38 mouse cellular contexts compared by ENCODE assay signal in the genomic region with DNA sequence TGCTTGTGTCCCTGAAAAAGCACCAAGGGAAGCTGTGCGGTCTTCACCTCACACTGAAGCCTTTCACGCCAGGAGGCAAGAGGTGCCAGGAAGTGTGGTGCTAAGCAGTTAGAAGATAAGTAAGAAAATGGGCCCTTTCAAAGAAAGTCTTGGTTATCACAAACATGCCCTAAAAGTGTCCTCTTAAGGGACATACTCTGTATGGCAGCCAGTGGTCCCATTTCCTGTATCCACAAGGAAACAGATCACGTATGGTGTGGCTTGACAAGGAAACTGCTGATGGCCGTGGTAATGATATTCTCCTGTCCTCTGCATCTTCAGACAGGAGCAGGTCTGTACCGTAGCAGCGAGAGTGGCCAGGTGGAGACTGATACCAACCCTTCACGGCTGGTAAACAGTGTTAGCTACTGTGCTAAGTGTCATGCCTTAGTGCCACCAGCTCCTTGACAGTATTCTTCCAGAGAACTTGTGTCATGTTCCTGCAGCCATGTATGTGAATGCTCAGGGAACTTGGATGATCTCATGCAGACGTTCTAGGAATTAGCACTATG. TPM values are rescaled to one million over a fixed set of nuclear protein-coding genes. Genes with fewer than 3 reads are reported as not detected.
DNase-seq lines count a peak whose midpoint lies in the region; ATAC-seq and TF ChIP-seq lines count a peak whose summit lies in the region.
"Had no signal": no experiment of that assay in that cellular context is flagged by ENCODE, and none has a peak within 500 bp of the region (broad histone marks: within the 10 kb centered on the region; RNA-seq: fewer than 3 reads in every experiment).

No protein-coding gene starts in this region.

- no peak overlapping the region for H3K4me3 ChIP-seq in MEL (ENCODE audit: control insufficient read depth in 1 of 2, insufficient read depth in 1 of 2, low read depth in 2 of 2, low read length in 2 of 2)
- H3K4me3 ChIP-seq in liver, embryonic 11.5 days (ENCODE audit: low read depth, low read length), result no peak overlapping the region
- no peak overlapping the region for H3K4me3 ChIP-seq in liver, postnatal 0 days (ENCODE audit: low read depth, low read length)
- no peak overlapping the region for H3K4me3 ChIP-seq in gastrocnemius, adult 2 months
- H3K4me3 ChIP-seq: embryonic facial prominence, embryonic 13.5 days; forebrain, embryonic 10.5 days; forebrain, embryonic 15.5 days; heart, embryonic 12.5 days; left cerebral cortex, adult 2 months; limb, embryonic 10.5 days; limb, embryonic 15.5 days; lung, embryonic 15.5 days; midbrain, embryonic 10.5 days; myocyte; neural tube, embryonic 12.5 days had no signal

- peaks cover 0 to 5% of the 10 kb centered on the region in 2 experiments; a peak in 2 of 4 replicates for H3K4me1 ChIP-seq in MEL (ENCODE audit: control insufficient read depth in 1 of 2, insufficient read depth in 2 of 2, low read length in 2 of 2)
- H3K4me1 ChIP-seq in liver, embryonic 11.5 days (replicated peaks; ENCODE audit: control insufficient read depth, insufficient read depth, low read length), result peaks cover 15% of the 10 kb centered on the region
- peaks cover 29% of the 10 kb centered on the region for H3K4me1 ChIP-seq in liver, postnatal 0 days (ENCODE audit: insufficient read depth)

- TF ChIP-seq POLR2A in MEL (IDR thresholded peaks at IDR 0.05; ENCODE audit: control insufficient read depth in 1 of 2, insufficient read depth in 1 of 2, low read depth in 1 of 2, low read length in 2 of 2, poor library complexity in 1 of 2), result no peak

- peak; percentile 55 for ATAC-seq in liver, embryonic 11.5 days (replicated peaks; ENCODE audit: low FRiP score)
- no peak for ATAC-seq in liver, postnatal 0 days
- ATAC-seq: forebrain, embryonic 15.5 days; inflammation-experienced regulatory T-cells, adult 6 months; midbrain, embryonic 16.5 days; Patski had no signal

- DNase-seq in heart, adult 11 months, result peak; percentile 80
- DNase-seq in heart, adult 8-10 months (ENCODE audit: low spot score), result no peak
- no peak for DNase-seq in MEL (ENCODE audit: low read depth, low spot score)
- no peak for DNase-seq in liver, embryonic 11.5 days (ENCODE audit: low spot score)
- DNase-seq in liver, postnatal 0 days, result no peak
- no peak for DNase-seq in gastrocnemius, adult 8-10 months (ENCODE audit: low spot score in 2 of 2)
- DNase-seq in gastrocnemius, adult 2 months, result no peak
- DNase-seq in left cerebral cortex, postnatal 25 days (ENCODE audit: low spot score in 2 of 2), result no peak
- DNase-seq: adrenal gland, postnatal 25 days; cerebellum, adult 11-12 months; cerebellum, adult 9-11 months; gastrocnemius, postnatal 10 days; heart, postnatal 10 days; kidney, adult 11 months; kidney, postnatal 25 days; lung, postnatal 36 days; right cerebral cortex, postnatal 4 days had no signal

- H3K9ac ChIP-seq in MEL (ENCODE audit: control insufficient read depth, low read depth, low read length, poor library complexity, severe bottlenecking), result no peak overlapping the region
- H3K9ac ChIP-seq in liver, embryonic 11.5 days (ENCODE audit: low read depth, low read length), result 0 out of 2 replicates have a peak overlapping the region, but pooled peaks have one; percentile 5
- no peak overlapping the region for H3K9ac ChIP-seq in liver, postnatal 0 days (replicated peaks)
- H3K9ac ChIP-seq: embryonic facial prominence, embryonic 13.5 days; forebrain, embryonic 15.5 days; heart, embryonic 12.5 days; hindbrain, embryonic 14.5 days; limb, embryonic 15.5 days; lung, embryonic 15.5 days; neural tube, embryonic 12.5 days had no signal

- peaks cover 20% of the 10 kb centered on the region for H3K79me2 ChIP-seq in MEL (ENCODE audit: control insufficient read depth, insufficient read depth, low read length, poor library complexity)

- no peaks in the 10 kb centered on the region for H3K27me3 ChIP-seq in MEL (ENCODE audit: control insufficient read depth in 1 of 2, insufficient read depth in 2 of 2, low read length in 2 of 2)
- H3K27me3 ChIP-seq in liver, embryonic 11.5 days (replicated peaks; ENCODE audit: control insufficient read depth, insufficient read depth, low read length), result no peaks in the 10 kb centered on the region
- no peaks in the 10 kb centered on the region for H3K27me3 ChIP-seq in liver, postnatal 0 days (ENCODE audit: insufficient read depth, low read length)
- H3K27me3 ChIP-seq: CH12.LX; embryonic facial prominence, embryonic 13.5 days; forebrain, embryonic 15.5 days; heart, embryonic 12.5 days; limb, embryonic 15.5 days; lung, embryonic 15.5 days; neural tube, embryonic 12.5 days; Patski had no signal

- H3K4me2 ChIP-seq in liver, embryonic 11.5 days, result no peak overlapping the region; the same call in 1 of the 2 replicates
- no peak overlapping the region for H3K4me2 ChIP-seq in liver, postnatal 0 days (ENCODE audit: low read depth, low read length)
- H3K4me2 ChIP-seq: embryonic facial prominence, embryonic 13.5 days; forebrain, embryonic 15.5 days; heart, embryonic 12.5 days; hindbrain, embryonic 14.5 days; limb, embryonic 15.5 days; lung, embryonic 15.5 days; neural tube, embryonic 12.5 days had no signal

- no peak for TF ChIP-seq RAD21 in MEL (IDR thresholded peaks at IDR 0.05; ENCODE audit: low read depth, low read length)

- TF ChIP-seq CTCF in MEL (IDR thresholded peaks at IDR 0.05 in 2 of 3, conservative IDR thresholded peaks at IDR 0.05 in 1 of 3; ENCODE audit: control insufficient read depth in 1 of 3, insufficient read depth in 1 of 3, low read depth in 2 of 3, low read length in 3 of 3, poor library complexity in 1 of 3, severe bottlenecking in 1 of 3), result no peak
- no peak for TF ChIP-seq CTCF in liver, postnatal 0 days (IDR thresholded peaks at IDR 0.05; ENCODE audit: low read depth)
- TF ChIP-seq CTCF in gastrocnemius, adult 2 months (IDR thresholded peaks at IDR 0.05), result no peak

- TF ChIP-seq EP300 in MEL (IDR thresholded peaks at IDR 0.05; ENCODE audit: low read depth in 1 of 2, low read length in 2 of 2), result peak in 1 of 2 experiments; percentile 46; a peak in 2 of 4 replicates
- TF ChIP-seq EP300 in liver, postnatal 0 days (IDR thresholded peaks at IDR 0.05; ENCODE audit: low read depth), result no peak

- H3K36me3 ChIP-seq in MEL (ENCODE audit: control insufficient read depth in 1 of 2, insufficient read depth in 2 of 2, low read length in 2 of 2), result peaks cover 7 to 18% of the 10 kb centered on the region in 2 experiments
- H3K36me3 ChIP-seq in liver, embryonic 11.5 days (ENCODE audit: control insufficient read depth, insufficient read depth, low read length), result peaks cover 8% of the 10 kb centered on the region; the same call in 1 of the 2 replicates
- H3K36me3 ChIP-seq in liver, postnatal 0 days (replicated peaks; ENCODE audit: insufficient read depth, low read length), result peaks cover 19% of the 10 kb centered on the region

- H3K9me3 ChIP-seq in MEL (replicated peaks; ENCODE audit: insufficient read depth, low read length), result no peaks in the 10 kb centered on the region
- H3K9me3 ChIP-seq in liver, embryonic 11.5 days (ENCODE audit: control insufficient read depth, low read length), result no peaks in the 10 kb centered on the region
- no peaks in the 10 kb centered on the region for H3K9me3 ChIP-seq in liver, postnatal 0 days (ENCODE audit: low read length)
- H3K9me3 ChIP-seq: embryonic facial prominence, embryonic 13.5 days; forebrain, embryonic 10.5 days; forebrain, embryonic 15.5 days; heart, embryonic 12.5 days; limb, embryonic 10.5 days; limb, embryonic 15.5 days; lung, embryonic 15.5 days; midbrain, embryonic 10.5 days; neural tube, embryonic 12.5 days had no signal

- WGBS in liver, embryonic 11.5 days, result 53% methylated on average over 8 of the region's 8 CpGs
- WGBS in liver, postnatal 0 days (ENCODE audit: insufficient replicate concordance), result 50% methylated on average over 8 of the region's 8 CpGs

- intact Hi-C loops in gastrocnemius, adult 2 months (cut with DNase I), result no loop called here
- intact Hi-C loops in left cerebral cortex, postnatal 25 days (cut with DNase I), result loop anchor here (5.0 to 10.0 kb wide), 2 partner anchors 385 to 492 kb away; partner anchors contain the start of gene Rnf111

- H3K27ac ChIP-seq in MEL (ENCODE audit: control insufficient read depth, low read depth, low read length), result no peak overlapping the region; the same call in 1 of the 2 replicates
- peak overlapping the region; percentile 79 for H3K27ac ChIP-seq in liver, embryonic 11.5 days (ENCODE audit: low read depth, low read length)
- H3K27ac ChIP-seq in liver, postnatal 0 days (ENCODE audit: low read depth), result peak overlapping the region; percentile 99
- no peak overlapping the region for H3K27ac ChIP-seq in gastrocnemius, adult 2 months
- H3K27ac ChIP-seq: embryonic facial prominence, embryonic 13.5 days; forebrain, embryonic 10.5 days; forebrain, embryonic 15.5 days; hindbrain, embryonic 14.5 days; left cerebral cortex, adult 2 months; limb, embryonic 10.5 days; limb, embryonic 15.5 days; lung, embryonic 15.5 days; midbrain, embryonic 10.5 days; neural tube, embryonic 12.5 days had no signal

RNA-seq across cellular contexts. Expression of gene Gtf2a2, which starts 2.5 kb away (rescaled TPM):
- total RNA-seq in heart, adult 8-10 months (2022), result 10 to 100 TPM; 50.6 to 58.9 (median 53.5) TPM
- total RNA-seq in MEL (2012; rRNA removed), result 62.4 and 75.8 TPM in 2 replicates
- polyA plus RNA-seq in MEL (2012; ENCODE audit: insufficient read depth in 1 of 2, insufficient read length in 2 of 2, low read depth in 1 of 2, low replicate concordance in 2 of 2, missing spikeins in 1 of 2), result 10 to 100 TPM in 1 of 2 experiments, not detected in 1; 74.9 TPM
- 225 and 249 TPM in 2 replicates for polyA plus RNA-seq in liver, embryonic 11.5 days (2014; fragmentation: Nextera tagmentation; extraction: Ambion mirVana)
- polyA plus RNA-seq in liver, postnatal 0 days (2015; fragmentation: Nextera tagmentation; extraction: Ambion mirVana), result 149 and 154 TPM in 2 replicates
- total RNA-seq in gastrocnemius, adult 8-10 months (2022), result 10 to 100 TPM; 51.5 to 60.3 (median 56.9) TPM
- total RNA-seq in gastrocnemius, adult 2 months (2021), result 10 to 100 TPM; 59.0 to 62.1 TPM
- 10 to 100 TPM; 55.0 to 61.3 TPM for total RNA-seq in left cerebral cortex, postnatal 25 days (2021)

RNA-seq across cellular contexts. Expression of gene Bnip2, which starts 20.6 kb away (rescaled TPM):
- total RNA-seq in heart, adult 8-10 months (2022), result 100 to 1,000 TPM in 2 of 4 experiments, 10 to 100 TPM in 2; 89.6 to 104 (median 99.6) TPM
- total RNA-seq in MEL (2012; rRNA removed), result 41.9 and 49.7 TPM in 2 replicates
- 10 to 100 TPM in 1 of 2 experiments, not detected in 1; 57.2 TPM for polyA plus RNA-seq in MEL (2012; ENCODE audit: insufficient read depth in 1 of 2, insufficient read length in 2 of 2, low read depth in 1 of 2, low replicate concordance in 2 of 2, missing spikeins in 1 of 2)
- 95.3 and 95.6 TPM in 2 replicates for polyA plus RNA-seq in liver, embryonic 11.5 days (2014; fragmentation: Nextera tagmentation; extraction: Ambion mirVana)
- 38.4 and 42.5 TPM in 2 replicates for polyA plus RNA-seq in liver, postnatal 0 days (2015; fragmentation: Nextera tagmentation; extraction: Ambion mirVana)
- 10 to 100 TPM; 77.2 to 83.2 (median 79.7) TPM for total RNA-seq in gastrocnemius, adult 8-10 months (2022)
- total RNA-seq in gastrocnemius, adult 2 months (2021), result 10 to 100 TPM; 80.0 to 99.7 TPM
- 10 to 100 TPM; 34.6 to 42.7 TPM for total RNA-seq in left cerebral cortex, postnatal 25 days (2021)

RNA-seq across cellular contexts. Expression of gene Gcnt3, which starts 28.1 kb away (rescaled TPM):
- under 1 TPM in 2 of 4 experiments, not detected in 2; 0.09 to 0.14 TPM for total RNA-seq in heart, adult 8-10 months (2022)
- total RNA-seq in MEL (2012; rRNA removed), result not detected in 2 replicates
- polyA plus RNA-seq in MEL (2012; ENCODE audit: insufficient read depth in 1 of 2, insufficient read length in 2 of 2, low read depth in 1 of 2, low replicate concordance in 2 of 2, missing spikeins in 1 of 2), result not detected
- polyA plus RNA-seq in liver, embryonic 11.5 days (2014; fragmentation: Nextera tagmentation; extraction: Ambion mirVana), result not detected in 2 replicates
- polyA plus RNA-seq in liver, postnatal 0 days (2015; fragmentation: Nextera tagmentation; extraction: Ambion mirVana), result not detected in 2 replicates
- not detected for total RNA-seq in gastrocnemius, adult 8-10 months (2022)
- total RNA-seq in gastrocnemius, adult 2 months (2021), result not detected
- total RNA-seq in left cerebral cortex, postnatal 25 days (2021), result not detected
- total RNA-seq: adrenal gland, postnatal 25 days; gastrocnemius, postnatal 10 days; granulocyte monocyte progenitor cell, adult 5-6 weeks; heart, postnatal 10 days; hematopoietic stem cell, adult 5-6 weeks; layer of hippocampus, adult 18-20 months; layer of hippocampus, postnatal 10 days; left cerebral cortex, adult 2 months had no signal
- polyA plus RNA-seq: forebrain, embryonic 10.5 days; forebrain, embryonic 15.5 days; heart, embryonic 12.5 days; hindbrain, embryonic 14.5 days; inflammation-experienced regulatory T-cells, adult 6 months; limb, embryonic 10.5 days; midbrain, embryonic 10.5 days; midbrain, embryonic 16.5 days; neural tube, embryonic 12.5 days; spleen, adult 2 months had no signal

Comparison
In these comparisons a context has a peak if more than half of its experiments do, and no peak if none do; other contexts are left out.
1. H3K27ac ChIP-seq: peak in liver, embryonic 11.5 days (single experiment) and liver, postnatal 0 days (single experiment); none in MEL (single experiment) and gastrocnemius, adult 2 months (single experiment).